Mouse (Mus musculus): ENCODE measurements around the gene Kcnq1. TPM values are rescaled to one million over a fixed set of nuclear protein-coding genes. Genes with fewer than 3 reads are reported as not detected.

Kcnq1 gene
- polyA plus RNA-seq, 1 experiment: not detected

- TF ChIP-seq MYOG (IDR thresholded peaks at IDR 0.05; ENCODE audit: control insufficient read depth, extremely low read depth, insufficient read length) (no peak), CTCF (IDR thresholded peaks at IDR 0.05; ENCODE audit: control insufficient read depth, insufficient read depth, insufficient read length) (no peak), FOSL1 (IDR thresholded peaks at IDR 0.05; ENCODE audit: insufficient read depth, low read length, poor library complexity, severe bottlenecking) (no peak), CEBPB (IDR thresholded peaks at IDR 0.05; ENCODE audit: low read depth) (no peak), USF1 (IDR thresholded peaks at IDR 0.05; ENCODE audit: low read depth) (no peak), MYOD1 (IDR thresholded peaks at IDR 0.05; ENCODE audit: control insufficient read depth, insufficient read length, low read depth) (no peak), MAX (IDR thresholded peaks at IDR 0.05) (no peak)
- no peaks in the 10 kb centered on the region for H3K79me2 ChIP-seq (ENCODE audit: control insufficient read depth, insufficient read depth)
- no peaks in the 10 kb centered on the region for H3K79me3 ChIP-seq (ENCODE audit: low read depth)
- peaks cover 32% of the 10 kb centered on the region for H3K27me3 ChIP-seq (ENCODE audit: control insufficient read depth, insufficient read depth, insufficient read length)
- H3K4me3 ChIP-seq (ENCODE audit: insufficient read depth, poor library complexity, severe bottlenecking): no peak overlapping the region
- no peak overlapping the region for H3ac ChIP-seq (ENCODE audit: control insufficient read depth, insufficient read length, low read depth)
- no peaks in the 10 kb centered on the region for H3K36me3 ChIP-seq (ENCODE audit: control insufficient read depth, insufficient read depth)
Measured at GRCm38 (mm10) chr7:143185506-143185905, 79.3 kb downstream of the Kcnq1 start.

- H3K79me3 ChIP-seq (ENCODE audit: low read depth): no peaks in the 10 kb centered on the region
Measured at GRCm38 (mm10) chr7:143186378-143186777, 80.2 kb downstream of the Kcnq1 start.

GRCm38 (mm10) chr7:143187181-143187580, 81.0 kb downstream of the Kcnq1 start:
- Histone ChIP-seq H3K36me3 (ENCODE audit: control insufficient read depth, insufficient read depth) (no peaks in the 10 kb centered on the region), H3ac (ENCODE audit: control insufficient read depth, insufficient read length, low read depth) (no peak overlapping the region), H3K79me2 (ENCODE audit: control insufficient read depth, insufficient read depth) (no peaks in the 10 kb centered on the region), H3K4me3 (ENCODE audit: insufficient read depth, poor library complexity, severe bottlenecking) (no peak overlapping the region), H3K79me3 (ENCODE audit: low read depth) (no peaks in the 10 kb centered on the region), H3K27me3 (ENCODE audit: control insufficient read depth, insufficient read depth, insufficient read length) (peaks cover 41% of the 10 kb centered on the region)
- TF ChIP-seq MAX (IDR thresholded peaks at IDR 0.05) (no peak), CTCF (IDR thresholded peaks at IDR 0.05; ENCODE audit: control insufficient read depth, insufficient read depth, insufficient read length) (no peak), USF1 (IDR thresholded peaks at IDR 0.05; ENCODE audit: low read depth) (no peak), FOSL1 (IDR thresholded peaks at IDR 0.05; ENCODE audit: insufficient read depth, low read length, poor library complexity, severe bottlenecking) (no peak), CEBPB (IDR thresholded peaks at IDR 0.05; ENCODE audit: low read depth) (no peak), MYOG (IDR thresholded peaks at IDR 0.05; ENCODE audit: control insufficient read depth, extremely low read depth, insufficient read length) (no peak), MYOD1 (IDR thresholded peaks at IDR 0.05; ENCODE audit: control insufficient read depth, insufficient read length, low read depth) (no peak)

More at GRCm38 (mm10) chr7:143186378-143186777, 80.2 kb downstream of the Kcnq1 start:
- H3K36me3 ChIP-seq (ENCODE audit: control insufficient read depth, insufficient read depth): no peaks in the 10 kb centered on the region
- no peaks in the 10 kb centered on the region for H3K79me2 ChIP-seq (ENCODE audit: control insufficient read depth, insufficient read depth)
- H3K4me3 ChIP-seq (ENCODE audit: insufficient read depth, poor library complexity, severe bottlenecking): no peak overlapping the region
- H3K27me3 ChIP-seq (ENCODE audit: control insufficient read depth, insufficient read depth, insufficient read length): peaks cover 38% of the 10 kb centered on the region
- H3ac ChIP-seq (ENCODE audit: control insufficient read depth, insufficient read length, low read depth): no peak overlapping the region
- no peak for TF ChIP-seq MYOG (IDR thresholded peaks at IDR 0.05; ENCODE audit: control insufficient read depth, extremely low read depth, insufficient read length)
- no peak for TF ChIP-seq FOSL1 (IDR thresholded peaks at IDR 0.05; ENCODE audit: insufficient read depth, low read length, poor library complexity, severe bottlenecking)
- TF ChIP-seq CEBPB (IDR thresholded peaks at IDR 0.05; ENCODE audit: low read depth): no peak
- no peak for TF ChIP-seq CTCF (IDR thresholded peaks at IDR 0.05; ENCODE audit: control insufficient read depth, insufficient read depth, insufficient read length)
- TF ChIP-seq MAX (IDR thresholded peaks at IDR 0.05): no peak
- no peak for TF ChIP-seq MYOD1 (IDR thresholded peaks at IDR 0.05; ENCODE audit: control insufficient read depth, insufficient read length, low read depth)
- TF ChIP-seq USF1 (IDR thresholded peaks at IDR 0.05; ENCODE audit: low read depth): no peak

- no peak overlapping the region for H3K4me3 ChIP-seq (ENCODE audit: insufficient read depth, poor library complexity, severe bottlenecking)
- H3K36me3 ChIP-seq (ENCODE audit: control insufficient read depth, insufficient read depth): no peaks in the 10 kb centered on the region
- H3K27me3 ChIP-seq (ENCODE audit: control insufficient read depth, insufficient read depth, insufficient read length): peaks cover 45% of the 10 kb centered on the region
- no peak overlapping the region for H3ac ChIP-seq (ENCODE audit: control insufficient read depth, insufficient read length, low read depth)
- no peak for TF ChIP-seq MYOG (IDR thresholded peaks at IDR 0.05; ENCODE audit: control insufficient read depth, extremely low read depth, insufficient read length)
- TF ChIP-seq MYOD1 (IDR thresholded peaks at IDR 0.05; ENCODE audit: control insufficient read depth, insufficient read length, low read depth): no peak
- TF ChIP-seq CEBPB (IDR thresholded peaks at IDR 0.05; ENCODE audit: low read depth): no peak
- no peak for TF ChIP-seq MAX (IDR thresholded peaks at IDR 0.05)
- no peak for TF ChIP-seq FOSL1 (IDR thresholded peaks at IDR 0.05; ENCODE audit: insufficient read depth, low read length, poor library complexity, severe bottlenecking)
- no peak for TF ChIP-seq USF1 (IDR thresholded peaks at IDR 0.05; ENCODE audit: low read depth)
- no peak for TF ChIP-seq CTCF (IDR thresholded peaks at IDR 0.05; ENCODE audit: control insufficient read depth, insufficient read depth, insufficient read length)
- H3K79me3 ChIP-seq (ENCODE audit: low read depth): no peaks in the 10 kb centered on the region
- no peaks in the 10 kb centered on the region for H3K79me2 ChIP-seq (ENCODE audit: control insufficient read depth, insufficient read depth)
Measured at GRCm38 (mm10) chr7:143188589-143188988, 82.4 kb downstream of the Kcnq1 start.

GRCm38 (mm10) chr7:143189965-143190722, 84.0 kb downstream of the Kcnq1 start:
- Histone ChIP-seq H3K27me3 (ENCODE audit: control insufficient read depth, insufficient read depth, insufficient read length) (peaks cover 34% of the 10 kb centered on the region), H3K79me3 (ENCODE audit: low read depth) (no peaks in the 10 kb centered on the region), H3K79me2 (ENCODE audit: control insufficient read depth, insufficient read depth) (no peaks in the 10 kb centered on the region), H3ac (ENCODE audit: control insufficient read depth, insufficient read length, low read depth) (no peak overlapping the region), H3K4me3 (ENCODE audit: insufficient read depth, poor library complexity, severe bottlenecking) (no peak overlapping the region), H3K36me3 (ENCODE audit: control insufficient read depth, insufficient read depth) (no peaks in the 10 kb centered on the region)
- TF ChIP-seq CTCF (IDR thresholded peaks at IDR 0.05; ENCODE audit: control insufficient read depth, insufficient read depth, insufficient read length): no peak
- no peak for TF ChIP-seq MAX (IDR thresholded peaks at IDR 0.05)
- TF ChIP-seq USF1 (IDR thresholded peaks at IDR 0.05; ENCODE audit: low read depth): no peak
- no peak for TF ChIP-seq MYOD1 (IDR thresholded peaks at IDR 0.05; ENCODE audit: control insufficient read depth, insufficient read length, low read depth)
- TF ChIP-seq MYOG (IDR thresholded peaks at IDR 0.05; ENCODE audit: control insufficient read depth, extremely low read depth, insufficient read length): no peak
- no peak for TF ChIP-seq FOSL1 (IDR thresholded peaks at IDR 0.05; ENCODE audit: insufficient read depth, low read length, poor library complexity, severe bottlenecking)
- no peak for TF ChIP-seq CEBPB (IDR thresholded peaks at IDR 0.05; ENCODE audit: low read depth)

Data from C2C12 (cell line).